Mouse (Mus musculus): ENCODE results near the gene Ifitm6.
A peak's percentile ranks its signal among the peaks of the same experiment; 100 is the strongest.
"Not testable (repeated sequence)": the region's sequence is repeated elsewhere in the genome, so short reads cannot be mapped to it uniquely, and the experiment has no call there.

The Ifitm6 gene

GRCm38 (mm10) chr7:141041661-141042060, 23.9 kb upstream of the Ifitm6 start:
- peak in 1 of 2 experiments; percentile 35 for DNase-seq (ENCODE audit: low spot score in 2 of 2)

GRCm38 (mm10) chr7:141040867-141041606, 23.3 kb upstream of the Ifitm6 start:
- DNase-seq (ENCODE audit: low spot score in 2 of 2) = no peak

- no peak for DNase-seq (ENCODE audit: low spot score in 2 of 2)
These were observed 21.8 kb upstream of the Ifitm6 start for GRCm38 (mm10) chr7:141039386-141040107.

GRCm38 (mm10) chr7:141038090-141039032, 20.6 kb upstream of the Ifitm6 start:
- DNase-seq (ENCODE audit: low spot score in 2 of 2) = no peak

GRCm38 (mm10) chr7:141036624-141037023, 18.9 kb upstream of the Ifitm6 start:
- not testable (repeated sequence) for DNase-seq (ENCODE audit: low spot score in 2 of 2)

GRCm38 (mm10) chr7:141032458-141033167, 14.9 kb upstream of the Ifitm6 start:
- DNase-seq (ENCODE audit: low spot score in 2 of 2) = no peak

GRCm38 (mm10) chr7:141030390-141030789, 12.7 kb upstream of the Ifitm6 start:
- DNase-seq (ENCODE audit: low spot score in 2 of 2) = no peak

- no peak for DNase-seq (ENCODE audit: low spot score in 2 of 2)
These were observed 11.1 kb upstream of the Ifitm6 start, which contains the start of gene Gm17387 for GRCm38 (mm10) chr7:141028831-141029230. Gene Gm17387, plus strand, starts transcription at chr7:141029131.

GRCm38 (mm10) chr7:141026740-141027098, 9.0 kb upstream of the Ifitm6 start:
- no peak for DNase-seq (ENCODE audit: low spot score in 2 of 2)

- DNase-seq (ENCODE audit: low spot score in 2 of 2) = no peak
These were observed 8.5 kb upstream of the Ifitm6 start for GRCm38 (mm10) chr7:141026097-141026739.

- DNase-seq (ENCODE audit: low spot score in 2 of 2) = no peak
These were observed 7.4 kb upstream of the Ifitm6 start for GRCm38 (mm10) chr7:141024865-141025838.

- no peak for DNase-seq (ENCODE audit: low spot score in 2 of 2)
These were observed 4.0 kb upstream of the Ifitm6 start for GRCm38 (mm10) chr7:141021489-141022449.

GRCm38 (mm10) chr7:141019028-141019427, 1.3 kb upstream of the Ifitm6 start:
- no peak for DNase-seq (ENCODE audit: low spot score in 2 of 2)

GRCm38 (mm10) chr7:141016707-141017697, 722 bp downstream of the Ifitm6 start:
- DNase-seq (ENCODE audit: low spot score in 2 of 2) = no peak

GRCm38 (mm10) chr7:141011238-141011770, 6.4 kb downstream of the Ifitm6 start:
- DNase-seq (ENCODE audit: low spot score in 2 of 2) = no peak

GRCm38 (mm10) chr7:141010593-141010992, 7.1 kb downstream of the Ifitm6 start, which contains the start of gene Ifitm3:
Gene Ifitm3, minus strand, starts transcription at chr7:141010770.
- no peak for DNase-seq (ENCODE audit: low spot score in 2 of 2)

GRCm38 (mm10) chr7:141009665-141010064, 8.1 kb downstream of the Ifitm6 start:
- no peak for DNase-seq (ENCODE audit: low spot score in 2 of 2)
